Mouse (Mus musculus) hindbrain, embryonic 15.5 days (tissue): Measurements from ENCODE around the gene Rab44. TPM values are rescaled to one million over a fixed set of nuclear protein-coding genes. Genes with fewer than 3 reads are reported as not detected.

Source experiments
- ATAC-seq: fragments of 200-750 bp; cut with Nextera tagmentation; 2 replicates; pipeline ENCODE4 v1.8.0; 2017; ENCODE audit warnings: low read depth, moderate number of reproducible peaks, moderate TSS enrichment; ENCODE audit not compliant: low FRiP score
- H3K27ac ChIP-seq: fragments of 300-500 bp; sonication (generic); replicated peaks from 2 replicates; pipeline ENCODE4 v1.5.1; 2015; ENCODE audit warnings: mild to moderate bottlenecking, inconsistent platforms
- H3K27me3 ChIP-seq: fragments of 300-500 bp; sonication (generic); 2 replicates; pipeline ENCODE4 v1.6.1; 2015; ENCODE audit warnings: control low read depth, inconsistent platforms
- H3K36me3 ChIP-seq: fragments of 300-500 bp; sonication (generic); 2 replicates; pipeline ENCODE4 v1.6.1; 2015; ENCODE audit warnings: control low read depth, inconsistent platforms
- H3K4me1 ChIP-seq: fragments of 300-500 bp; sonication (generic); replicated peaks from 2 replicates; pipeline ENCODE4 v1.6.1; 2015; ENCODE audit warnings: control low read depth, inconsistent platforms
- H3K4me2 ChIP-seq: fragments of 300-500 bp; sonication (generic); 2 replicates; pipeline ENCODE4 v1.6.1; 2015; ENCODE audit warnings: moderate library complexity, mild to moderate bottlenecking, inconsistent platforms
- H3K4me3 ChIP-seq: fragments of 300-500 bp; sonication (generic); 2 replicates; pipeline ENCODE4 v1.5.1; 2015; ENCODE audit warnings: mild to moderate bottlenecking, inconsistent platforms
- H3K9ac ChIP-seq: fragments of 300-500 bp; sonication (generic); 2 replicates; pipeline ENCODE4 v1.6.1; 2015; ENCODE audit warnings: inconsistent platforms
- H3K9me3 ChIP-seq: fragments of 300-500 bp; sonication (generic); 2 replicates; pipeline ENCODE4 v1.6.1; 2016; ENCODE audit warnings: control low read depth, inconsistent platforms
- WGBS: fragments of 180-500 bp; shearing (Covaris S2); methylation state at CpG from one replicate; pipeline ENCODE4 v1.1.7; 2015; 5-methylcytosine and 5-hydroxymethylcytosine counted together
- polyA plus RNA-seq: library from polyadenylated mRNA; unstranded; fragments of >200 nt; fragmentation: Nextera tagmentation; extraction: Ambion mirVana; gene quantifications from 2 replicates; pipeline ENCODE4 v1.2.1, GENCODE M21; 2015

Rab44 gene
- polyA plus RNA-seq, 1 experiment from 2014 or later: 0.09 TPM

- no peak overlapping the region for H3K27ac ChIP-seq
- H3K4me2 ChIP-seq: no peak overlapping the region
- peaks cover 15% of the 10 kb centered on the region for H3K4me1 ChIP-seq
- H3K4me3 ChIP-seq: no peak overlapping the region
- no peaks in the 10 kb centered on the region for H3K27me3 ChIP-seq
- no peak for ATAC-seq
- no peaks in the 10 kb centered on the region for H3K9me3 ChIP-seq
- H3K9ac ChIP-seq: no peak overlapping the region
- WGBS: 72% methylated on average over 8 of the region's 8 CpGs
- H3K36me3 ChIP-seq: no peaks in the 10 kb centered on the region
Observed at GRCm38 (mm10) chr17:29173165-29173564, 59.2 kb downstream of the Rab44 start.

DNA sequence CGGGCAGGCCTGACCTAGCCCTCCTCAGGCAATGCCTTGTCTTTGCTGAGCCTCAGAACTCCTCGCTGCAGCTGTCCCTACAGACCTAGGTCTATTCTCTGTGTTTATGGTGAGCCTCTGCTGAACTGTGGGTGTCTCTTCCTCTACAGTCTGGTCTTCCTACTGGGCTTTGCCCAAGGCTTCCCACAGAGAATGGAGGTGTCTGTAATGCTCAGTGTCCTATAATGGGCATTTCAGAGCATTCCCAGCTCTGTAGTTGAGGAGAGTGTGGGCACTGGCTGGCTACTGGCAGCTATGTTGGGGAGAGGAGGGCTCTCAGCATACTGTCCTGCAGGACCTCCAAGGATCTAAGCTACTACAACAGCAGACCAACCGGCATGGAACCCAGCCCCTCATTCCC is 61.7 kb downstream of the Rab44 start:
- WGBS: 66% methylated on average over 3 of the region's 3 CpGs
- H3K9ac ChIP-seq: no peak overlapping the region
- no peaks in the 10 kb centered on the region for H3K36me3 ChIP-seq
- H3K4me3 ChIP-seq: no peak overlapping the region
- no peak for ATAC-seq
- H3K27me3 ChIP-seq: no peaks in the 10 kb centered on the region
- no peak overlapping the region for H3K27ac ChIP-seq
- H3K4me2 ChIP-seq: no peak overlapping the region
- peaks cover 15% of the 10 kb centered on the region for H3K4me1 ChIP-seq
- no peaks in the 10 kb centered on the region for H3K9me3 ChIP-seq

GRCm38 (mm10) chr17:29176391-29177267 is 62.7 kb downstream of the Rab44 start:
- no peak overlapping the region for H3K4me3 ChIP-seq
- H3K4me1 ChIP-seq: peaks cover 15% of the 10 kb centered on the region
- H3K4me2 ChIP-seq: peak overlapping the region; percentile 11; the same call in 1 of the 2 replicates
- H3K27ac ChIP-seq: peak overlapping the region; percentile 43; the same call in 1 of the 2 replicates
- no peak overlapping the region for H3K9ac ChIP-seq
- 14% methylated on average over 9 of the region's 9 CpGs for WGBS
- H3K9me3 ChIP-seq: no peaks in the 10 kb centered on the region
- H3K27me3 ChIP-seq: no peaks in the 10 kb centered on the region
- peak; percentile 78 for ATAC-seq
- no peaks in the 10 kb centered on the region for H3K36me3 ChIP-seq

- Histone ChIP-seq H3K4me2 (no peak overlapping the region), H3K27me3 (no peaks in the 10 kb centered on the region), H3K9me3 (no peaks in the 10 kb centered on the region), H3K9ac (no peak overlapping the region), H3K4me3 (no peak overlapping the region), H3K27ac (no peak overlapping the region), H3K36me3 (no peaks in the 10 kb centered on the region), H3K4me1 (peaks cover 15% of the 10 kb centered on the region)
- ATAC-seq: no peak
- 68% methylated on average over 9 of the region's 9 CpGs for WGBS
Observed at GRCm38 (mm10) chr17:29178503-29179059, 64.6 kb downstream of the Rab44 start.

GRCm38 (mm10) chr17:29179917-29180316 is 66.0 kb downstream of the Rab44 start:
- Histone ChIP-seq H3K27me3 (no peaks in the 10 kb centered on the region), H3K36me3 (no peaks in the 10 kb centered on the region), H3K9me3 (no peaks in the 10 kb centered on the region), H3K4me3 (no peak overlapping the region), H3K4me2 (no peak overlapping the region), H3K9ac (no peak overlapping the region), H3K27ac (no peak overlapping the region), H3K4me1 (peaks cover 15% of the 10 kb centered on the region)
- ATAC-seq: no peak
- 91% methylated on average over 6 of the region's 6 CpGs for WGBS

GRCm38 (mm10) chr17:29180406-29181127 is 66.6 kb downstream of the Rab44 start:
- Histone ChIP-seq H3K27me3 (no peaks in the 10 kb centered on the region), H3K4me3 (no peak overlapping the region), H3K27ac (no peak overlapping the region), H3K9ac (no peak overlapping the region), H3K4me1 (peaks cover 18% of the 10 kb centered on the region), H3K4me2 (no peak overlapping the region), H3K36me3 (no peaks in the 10 kb centered on the region), H3K9me3 (no peaks in the 10 kb centered on the region)
- ATAC-seq: no peak
- 86% methylated on average over 4 of the region's 4 CpGs for WGBS

DNA sequence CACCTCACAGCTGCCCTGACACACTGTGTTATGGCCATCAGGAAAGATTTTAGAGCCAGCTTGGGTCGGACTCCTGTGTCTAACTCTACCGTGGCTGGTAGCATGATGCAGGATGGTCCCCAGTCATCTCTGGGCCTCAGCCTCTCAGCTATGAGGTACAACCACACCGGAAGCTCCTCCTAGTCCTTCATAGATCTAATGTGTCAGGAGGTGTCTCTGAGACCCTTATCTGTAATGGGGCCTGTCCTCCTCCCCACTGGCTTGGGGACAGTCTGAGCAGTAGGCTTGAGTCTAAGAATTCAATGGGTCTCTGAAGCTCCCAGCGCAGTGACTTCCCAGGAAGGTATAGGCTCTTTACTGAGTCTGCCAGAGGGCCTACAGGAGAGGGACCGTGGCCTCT is 67.8 kb downstream of the Rab44 start:
- H3K27me3 ChIP-seq: no peaks in the 10 kb centered on the region
- no peak overlapping the region for H3K9ac ChIP-seq
- no peaks in the 10 kb centered on the region for H3K36me3 ChIP-seq
- H3K4me1 ChIP-seq: peaks cover 10% of the 10 kb centered on the region
- no peak overlapping the region for H3K4me2 ChIP-seq
- 92% methylated on average over 5 of the region's 5 CpGs for WGBS
- no peaks in the 10 kb centered on the region for H3K9me3 ChIP-seq
- ATAC-seq: no peak
- H3K4me3 ChIP-seq: no peak overlapping the region
- H3K27ac ChIP-seq: no peak overlapping the region

- Histone ChIP-seq H3K9me3 (no peaks in the 10 kb centered on the region), H3K27ac (no peak overlapping the region), H3K9ac (no peak overlapping the region), H3K4me1 (peaks cover 14% of the 10 kb centered on the region), H3K4me2 (no peak overlapping the region), H3K4me3 (no peak overlapping the region), H3K36me3 (no peaks in the 10 kb centered on the region), H3K27me3 (no peaks in the 10 kb centered on the region)
- 65% methylated on average over 11 of the region's 11 CpGs for WGBS
- no peak for ATAC-seq
Observed at GRCm38 (mm10) chr17:29183162-29183561, 69.2 kb downstream of the Rab44 start.

DNA sequence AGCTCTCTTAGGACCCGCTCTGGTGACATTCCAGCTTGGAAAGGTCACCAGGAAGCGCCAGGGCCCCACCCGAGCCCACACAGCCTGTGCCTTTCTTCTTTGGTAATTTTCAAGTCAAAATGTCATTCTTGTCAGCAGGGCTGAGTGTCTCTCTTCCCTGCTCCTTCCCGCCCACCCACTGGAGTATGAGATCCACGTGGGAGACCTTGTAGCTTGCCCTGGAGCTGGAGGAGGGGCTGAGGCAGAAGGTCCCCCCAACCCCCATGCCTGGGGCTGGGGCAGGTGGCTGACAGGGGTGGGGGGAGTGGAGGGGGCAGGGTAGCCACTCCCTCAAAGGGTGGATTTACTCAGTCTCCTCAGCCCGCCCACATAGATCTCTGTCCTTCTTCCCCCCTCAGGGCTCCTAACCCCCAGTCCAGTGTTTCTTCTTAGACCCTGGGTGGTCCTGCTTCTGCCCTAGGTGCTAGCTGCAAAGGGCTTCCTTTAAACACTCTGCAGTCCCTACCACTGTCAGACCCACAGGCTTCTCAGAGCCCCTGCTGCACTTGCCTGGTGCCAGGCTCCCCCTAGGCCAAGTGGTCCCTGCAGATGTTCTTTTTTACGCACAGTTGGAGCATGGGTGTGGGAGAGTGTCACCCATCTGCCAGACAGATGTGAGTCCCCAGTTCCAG is 71.6 kb downstream of the Rab44 start:
- Histone ChIP-seq H3K4me3 (no peak overlapping the region), H3K4me2 (no peak overlapping the region), H3K4me1 (peaks cover 20% of the 10 kb centered on the region), H3K9me3 (no peaks in the 10 kb centered on the region), H3K27ac (no peak overlapping the region), H3K9ac (no peak overlapping the region), H3K36me3 (no peaks in the 10 kb centered on the region), H3K27me3 (peaks cover 5% of the 10 kb centered on the region; the same call in 1 of the 2 replicates)
- WGBS: 46% methylated on average over 7 of the region's 7 CpGs
- no peak for ATAC-seq

- Histone ChIP-seq H3K9me3 (no peaks in the 10 kb centered on the region), H3K27me3 (peaks cover 6% of the 10 kb centered on the region; the same call in 1 of the 2 replicates), H3K4me3 (no peak overlapping the region), H3K9ac (no peak overlapping the region), H3K36me3 (no peaks in the 10 kb centered on the region), H3K4me2 (no peak overlapping the region), H3K27ac (0 out of 2 replicates have a peak overlapping the region, but pooled peaks have one; percentile 31), H3K4me1 (peaks cover 20% of the 10 kb centered on the region)
- 15% methylated on average over 10 of the region's 10 CpGs for WGBS
- no peak for ATAC-seq
Observed at GRCm38 (mm10) chr17:29186989-29187859, 73.3 kb downstream of the Rab44 start.

DNA sequence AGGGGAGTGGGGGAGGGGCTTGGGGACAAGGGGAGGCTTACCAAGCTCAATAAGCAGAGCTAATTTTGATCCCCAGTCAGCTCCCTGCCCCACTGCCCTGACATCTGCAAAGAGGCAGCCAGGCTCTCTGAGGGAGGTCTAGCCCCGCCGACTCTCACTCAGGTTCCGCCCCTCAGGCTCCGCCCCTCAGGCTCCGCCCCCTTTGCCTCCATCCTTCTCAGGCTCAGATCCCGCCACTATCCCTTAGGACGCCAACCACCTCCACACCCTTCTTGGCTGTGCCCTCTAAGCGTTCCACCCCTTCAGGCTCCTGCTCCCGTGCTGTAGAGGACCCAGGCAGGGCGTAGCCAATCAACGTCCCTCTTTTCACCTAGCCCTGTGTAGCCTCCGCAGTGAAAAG is 75.0 kb downstream of the Rab44 start:
- H3K4me2 ChIP-seq: peak overlapping the region; percentile 29
- H3K9me3 ChIP-seq: no peaks in the 10 kb centered on the region
- no peak overlapping the region for H3K4me3 ChIP-seq
- peak; percentile 47; the same call in 1 of the 2 replicates for ATAC-seq
- no peaks in the 10 kb centered on the region for H3K36me3 ChIP-seq
- no peak overlapping the region for H3K9ac ChIP-seq
- H3K27ac ChIP-seq: no peak overlapping the region
- peaks cover 20% of the 10 kb centered on the region for H3K4me1 ChIP-seq
- peaks cover 6% of the 10 kb centered on the region; the same call in 1 of the 2 replicates for H3K27me3 ChIP-seq
- 9% methylated on average over 9 of the region's 12 CpGs for WGBS
